Mouse (Mus musculus) brain, embryonic 18.5 days (tissue): ENCODE results near the gene Htt.
A peak's percentile ranks its signal among the peaks of the same experiment; 100 is the strongest.
"Not testable (repeated sequence)": the region's sequence is repeated elsewhere in the genome, so short reads cannot be mapped to it uniquely, and the experiment has no call there.

Source experiments
- DNase-seq: peaks from one replicate; pipeline ENCODE4 v3.0.0-alpha.2; 2012; ENCODE audit warnings: low read depth, low spot score

Htt gene

GRCm38 (mm10) chr5:34761509-34761908 is at the start of gene Htt:
TSS of gene Htt (plus strand) at chr5:34761740.
- DNase-seq, result peak; percentile 93

DNA sequence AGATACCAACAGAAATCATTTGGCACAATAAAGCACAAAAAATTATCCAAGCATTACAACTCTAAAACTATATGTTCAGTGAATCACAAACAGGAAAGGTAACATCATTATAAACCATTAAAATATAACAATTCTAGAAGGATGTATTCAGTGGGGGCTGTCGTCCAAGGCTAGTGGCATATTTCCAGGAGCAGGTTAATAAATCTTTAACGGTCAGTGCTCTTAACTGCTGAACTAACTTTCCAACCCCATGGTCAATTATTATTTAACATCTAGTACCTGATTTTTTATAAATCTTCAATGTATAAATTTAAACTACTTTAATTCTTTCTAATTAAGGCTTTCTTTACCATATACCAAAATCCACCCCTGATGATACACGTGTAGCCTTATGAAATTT is 47.2 kb upstream of the Htt start:
- DNase-seq, result not testable (repeated sequence)

- no peak for DNase-seq
Measured at GRCm38 (mm10) chr5:34714816-34715215, 46.7 kb upstream of the Htt start.

DNA sequence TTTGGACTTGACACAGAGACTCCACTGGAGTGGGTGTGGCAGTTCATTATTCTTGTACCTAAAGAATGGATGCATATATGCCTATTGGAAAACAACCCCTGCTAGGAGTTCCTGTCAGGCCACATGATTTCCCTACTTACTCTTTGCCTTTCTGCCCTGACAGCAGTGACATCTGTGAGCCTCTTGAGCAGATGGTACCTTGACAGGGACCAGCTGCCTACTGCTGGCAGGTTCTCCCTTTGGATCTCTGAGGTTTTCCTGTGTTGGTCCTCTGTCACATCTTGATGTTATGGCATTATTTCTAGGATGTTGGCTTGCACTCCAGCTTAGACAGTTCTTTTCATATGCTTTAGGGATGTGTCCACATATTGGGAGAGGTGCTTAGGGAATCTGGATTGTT is 32.4 kb upstream of the Htt start:
- DNase-seq, result no peak

DNA sequence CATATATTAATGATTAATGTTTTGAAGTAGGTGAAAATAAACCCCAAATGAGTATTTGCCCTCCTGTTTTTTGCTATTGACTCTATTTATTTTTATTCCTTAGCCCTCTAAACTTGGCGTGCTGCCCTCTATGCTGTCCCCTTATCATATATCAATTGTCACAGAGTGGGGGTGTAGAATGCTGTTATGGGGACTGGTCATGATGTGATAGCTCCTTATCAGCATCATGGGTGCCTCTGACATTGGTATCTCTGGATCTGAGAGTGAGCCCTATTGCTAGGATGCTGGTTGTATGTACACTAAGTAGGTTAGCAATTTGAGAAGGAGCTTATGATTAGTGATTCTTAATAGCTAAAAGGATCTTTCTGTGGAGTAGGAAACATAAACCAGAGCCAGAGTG is 31.3 kb upstream of the Htt start:
- no peak for DNase-seq

- no peak for DNase-seq
Measured at GRCm38 (mm10) chr5:34751477-34751876, 10.1 kb upstream of the Htt start.

- no peak for DNase-seq
Measured at GRCm38 (mm10) chr5:34758762-34759161, 2.8 kb upstream of the Htt start.

DNA sequence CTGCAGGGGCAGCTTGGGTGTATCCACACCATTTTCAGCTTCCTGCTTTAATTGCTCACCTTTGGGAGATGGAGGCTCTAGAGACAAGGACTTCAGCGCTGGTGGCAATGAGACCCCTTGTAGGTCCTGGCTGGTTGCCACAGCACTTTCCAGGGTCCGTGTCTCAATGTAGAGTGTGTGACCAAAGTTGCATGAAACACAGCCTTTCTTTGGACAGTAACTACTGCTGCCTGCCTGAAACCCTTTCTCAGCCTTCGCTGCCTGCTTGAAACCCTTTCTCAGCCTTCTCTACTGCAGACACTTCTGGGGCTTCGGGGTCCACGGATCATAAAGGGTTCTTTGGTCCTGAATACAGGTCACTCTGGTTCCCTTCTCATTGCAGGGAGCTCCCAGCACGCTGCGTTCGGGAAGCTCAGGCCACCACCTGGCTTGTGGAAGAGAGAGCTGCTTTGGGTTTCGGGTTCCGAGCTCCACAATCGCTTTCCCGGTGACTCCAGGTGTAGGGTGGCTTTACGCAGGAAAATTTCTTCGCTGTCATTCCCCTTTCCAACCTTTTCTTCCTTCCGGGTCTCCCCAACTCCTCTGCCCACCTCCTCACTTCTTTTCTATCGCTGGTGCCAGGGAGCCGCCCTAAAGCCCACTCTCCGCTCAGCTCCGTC is 561 bp upstream of the Htt start:
- DNase-seq, result no peak

- DNase-seq, result no peak
Measured at GRCm38 (mm10) chr5:34761934-34762611, 533 bp downstream of the Htt start.

DNA sequence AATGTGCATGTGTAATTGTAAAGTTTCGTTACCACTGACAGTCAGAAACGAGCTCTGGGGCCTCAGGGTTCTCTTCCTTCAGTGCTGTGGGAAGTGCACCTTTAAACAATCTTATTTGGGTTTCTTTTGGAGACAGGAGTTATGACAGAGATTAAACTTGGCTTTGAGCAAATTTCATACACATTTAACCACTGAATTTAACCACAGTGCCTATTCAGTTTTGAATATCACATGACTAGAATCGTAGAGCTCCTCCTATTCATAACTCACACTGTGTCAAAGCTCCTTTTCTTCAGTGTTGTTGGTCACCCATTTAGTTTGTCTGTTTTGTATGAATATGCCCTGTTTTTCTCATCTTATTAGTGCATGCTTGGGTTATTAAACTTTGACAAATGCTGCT is 10.3 kb downstream of the Htt start:
- no peak for DNase-seq

DNA sequence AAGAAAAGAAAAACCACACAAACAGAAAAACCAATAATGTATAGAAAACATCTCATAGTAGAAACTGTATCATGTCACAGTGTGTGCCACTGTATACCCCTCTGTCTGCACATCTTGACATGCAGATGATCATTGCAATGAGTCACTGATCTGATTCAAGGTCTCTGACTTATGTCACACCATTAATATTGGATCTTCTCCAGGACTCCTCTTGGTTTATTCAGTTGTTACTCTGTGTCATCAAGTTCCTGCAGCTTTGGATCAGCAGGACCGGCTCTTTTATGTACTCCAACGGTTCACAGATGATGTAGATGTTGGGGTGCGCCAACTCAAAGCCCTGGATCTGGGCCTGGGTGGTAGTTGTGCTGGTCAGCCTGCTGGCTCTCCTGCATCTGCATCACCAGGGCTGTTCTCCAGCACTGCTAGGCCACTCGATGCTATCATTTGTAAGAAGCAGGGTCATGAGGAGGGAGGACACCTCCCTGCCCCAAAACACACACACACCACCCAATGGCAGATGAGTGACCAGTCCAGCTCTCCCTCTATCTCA is 11.2 kb downstream of the Htt start:
- no peak for DNase-seq

DNA sequence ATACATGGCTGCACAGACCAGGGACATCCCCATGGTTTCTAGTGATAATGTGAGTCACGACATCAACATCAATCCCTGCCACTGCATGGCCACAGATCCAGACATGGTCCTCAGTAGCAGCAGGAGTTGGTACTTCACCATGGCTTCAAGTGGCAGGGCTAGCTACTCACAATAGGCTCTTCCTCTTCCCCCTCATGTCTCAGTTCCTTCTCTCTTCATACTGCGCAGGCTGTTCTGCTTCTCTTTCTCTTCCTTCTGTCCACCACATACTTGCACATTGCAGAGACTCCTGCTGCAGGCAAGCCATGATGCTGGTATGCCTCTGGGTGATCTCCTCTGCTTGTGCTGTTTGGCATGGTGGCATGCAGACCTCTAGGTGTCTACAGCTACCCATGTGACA is 11.9 kb downstream of the Htt start:
- DNase-seq, result no peak

GRCm38 (mm10) chr5:34785027-34785426 is 23.5 kb downstream of the Htt start:
- DNase-seq, result no peak

DNA sequence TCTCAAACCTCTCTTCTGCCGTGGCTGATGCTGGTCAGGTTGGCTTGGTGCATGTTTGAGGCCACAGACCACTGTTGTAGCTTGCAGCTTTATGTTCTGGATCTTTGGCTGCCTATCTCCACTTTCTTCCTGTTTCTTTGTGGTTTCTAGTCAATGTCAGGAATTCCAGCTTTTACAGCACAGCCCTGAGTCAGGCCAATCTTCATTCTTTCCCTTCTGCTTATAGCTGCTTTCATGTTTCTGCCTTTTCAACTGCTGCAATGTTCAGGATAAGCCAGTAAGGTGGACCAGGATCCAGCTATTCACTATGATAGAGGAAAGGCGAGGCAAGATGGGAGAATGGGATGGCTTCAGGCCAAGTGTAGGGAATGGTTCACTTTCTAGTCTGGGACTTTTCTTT is 29.6 kb downstream of the Htt start:
- no peak for DNase-seq

DNA sequence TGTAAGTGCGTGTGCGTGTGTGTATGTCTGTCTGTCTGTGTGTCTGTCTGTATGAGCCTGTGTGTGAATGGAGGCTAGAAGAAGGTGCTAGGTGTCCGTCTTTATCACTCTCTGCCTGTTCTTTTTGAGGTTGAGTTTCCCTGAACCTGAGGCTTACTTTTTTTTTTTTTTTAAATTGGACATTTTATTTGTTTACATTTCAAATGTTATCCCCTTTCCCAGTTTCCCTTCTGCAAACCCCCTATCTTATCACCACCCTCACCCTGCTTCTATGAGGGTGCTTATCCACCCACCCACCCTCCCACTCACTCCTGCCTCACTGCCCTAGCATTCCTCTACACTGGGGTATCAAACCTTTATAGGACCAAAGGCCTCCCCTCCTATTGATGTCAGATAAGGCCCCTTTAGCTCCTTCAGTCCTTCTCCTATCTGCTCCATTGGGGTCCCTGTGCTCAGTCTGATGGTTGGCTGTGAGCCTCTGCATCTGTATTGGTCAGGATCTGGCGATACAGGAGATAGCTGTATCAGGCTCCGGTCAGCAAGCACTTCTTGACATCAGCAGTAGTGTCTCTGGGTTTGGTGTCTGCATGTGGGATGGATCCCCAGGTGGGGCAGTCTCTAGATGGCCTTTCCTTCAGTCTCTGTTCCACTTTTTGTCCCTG is 38.9 kb downstream of the Htt start:
- no peak for DNase-seq

DNA sequence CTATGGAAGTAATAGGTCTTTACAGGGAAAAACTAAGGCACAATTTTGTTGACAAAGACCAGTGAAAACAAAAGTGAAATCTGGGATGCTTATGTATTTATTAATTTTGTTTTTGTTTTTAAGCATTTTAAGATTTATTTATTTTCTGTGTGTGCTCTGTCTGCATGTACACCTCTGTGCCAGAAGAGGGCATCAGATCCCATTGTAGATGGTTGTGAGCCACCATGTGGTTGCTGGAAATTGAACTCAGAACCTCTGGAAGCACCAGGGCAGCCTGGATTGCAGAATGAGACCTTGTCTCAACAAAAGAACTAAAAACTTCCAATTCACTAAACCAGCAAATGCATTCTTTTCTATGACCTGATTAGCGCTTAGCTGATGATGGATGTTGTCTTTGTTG is 44.5 kb downstream of the Htt start:
- no peak for DNase-seq

DNA sequence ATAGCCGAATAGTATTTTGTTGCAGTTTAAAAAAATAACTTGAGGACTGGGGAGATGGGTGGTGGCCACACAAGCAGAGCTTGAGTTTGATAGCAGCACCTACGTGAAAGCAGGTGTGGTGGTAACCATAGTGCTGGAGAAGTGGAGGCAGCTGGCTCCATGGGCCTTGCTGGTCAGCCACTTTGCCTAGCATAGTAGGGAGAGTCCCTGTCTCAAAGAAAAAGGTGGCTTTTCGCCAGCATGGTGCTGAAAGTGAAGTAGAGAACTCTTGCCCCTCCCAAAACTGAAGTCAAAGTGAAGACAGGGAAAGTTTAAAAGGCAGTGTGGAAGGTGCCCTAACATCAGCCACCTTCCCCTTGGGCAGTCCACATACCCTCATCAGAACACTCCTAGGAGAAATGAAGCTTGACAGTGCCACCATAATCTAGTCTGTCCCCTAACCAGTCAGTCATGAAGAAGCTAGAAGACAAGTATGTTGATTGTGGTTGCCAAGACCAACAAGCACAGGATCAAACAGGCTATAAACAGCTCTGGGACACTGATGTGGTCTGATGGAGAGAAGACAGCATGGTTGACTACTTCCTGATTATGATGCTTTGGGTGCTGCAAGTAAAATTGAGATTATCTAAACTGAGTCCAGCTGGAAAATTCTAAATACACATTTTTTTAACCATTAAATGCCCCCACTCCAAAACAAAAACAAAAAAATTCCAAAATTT is 61.0 kb downstream of the Htt start:
- no peak for DNase-seq

DNA sequence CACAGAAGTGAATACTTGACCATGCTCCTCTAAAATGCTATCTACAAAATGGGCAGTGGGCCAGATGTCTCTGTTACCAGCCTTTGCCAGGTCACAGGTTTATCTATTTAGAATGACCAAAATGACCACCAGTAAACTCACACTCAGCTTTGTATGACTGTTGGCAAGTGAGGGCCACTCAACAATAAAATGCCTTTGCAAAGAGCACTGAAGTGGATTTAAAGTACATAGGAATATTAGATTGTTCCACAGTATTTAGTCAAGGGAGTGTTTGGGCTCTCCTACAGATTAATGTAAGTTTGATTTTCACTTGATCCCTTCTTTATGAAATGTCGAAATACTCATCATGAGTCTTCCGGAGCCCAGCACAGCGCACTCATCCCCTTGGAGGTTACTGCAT is 92.5 kb downstream of the Htt start:
- no peak for DNase-seq

- DNase-seq, result no peak
Measured at GRCm38 (mm10) chr5:34865367-34865766, 103.8 kb downstream of the Htt start.

GRCm38 (mm10) chr5:34880307-34880706 is 118.8 kb downstream of the Htt start:
- not testable (repeated sequence) for DNase-seq

DNA sequence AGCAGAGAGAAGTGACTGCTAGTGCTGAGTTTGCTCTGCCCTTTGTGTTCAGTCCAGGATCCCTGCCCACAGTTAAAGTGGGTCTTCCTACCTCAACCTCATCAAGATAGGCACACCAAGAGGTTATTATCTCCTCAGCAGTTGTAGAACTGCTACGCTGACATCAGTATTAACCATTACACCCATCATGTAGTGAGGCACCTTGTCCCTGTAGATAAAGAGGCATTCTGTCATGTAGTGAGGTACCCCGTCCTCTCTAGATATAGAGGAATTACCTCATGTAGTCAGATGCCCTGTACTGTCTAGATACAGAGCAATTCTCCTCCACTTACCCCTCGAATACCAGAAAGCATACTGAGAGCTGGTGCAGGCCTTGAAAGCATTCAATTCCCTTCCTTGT is 119.5 kb downstream of the Htt start:
- DNase-seq, result no peak

DNA sequence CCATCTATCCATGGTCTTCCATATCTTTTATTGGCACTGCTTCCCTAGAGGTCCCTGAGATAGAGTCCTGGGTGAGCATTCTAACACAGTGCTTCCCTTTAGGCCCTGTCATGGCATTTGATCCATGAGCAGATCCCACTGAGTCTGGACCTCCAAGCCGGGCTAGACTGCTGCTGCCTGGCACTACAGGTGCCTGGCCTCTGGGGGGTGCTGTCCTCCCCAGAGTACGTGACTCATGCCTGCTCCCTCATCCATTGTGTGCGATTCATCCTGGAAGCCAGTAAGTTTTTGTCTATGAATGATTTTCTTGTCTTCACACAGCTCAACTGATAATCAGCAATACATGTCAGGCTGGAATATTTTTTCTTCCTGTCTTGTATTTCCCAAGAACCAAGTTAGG is 123.7 kb downstream of the Htt start:
- DNase-seq, result no peak
